Mouse (Mus musculus): ENCODE measurements around the gene Hnrnph2.

- TF ChIP-seq CTCF (IDR thresholded peaks at IDR 0.05; ENCODE audit: low read depth) (no peak), EP300 (IDR thresholded peaks at IDR 0.05; ENCODE audit: low read depth) (no peak)
Measured at GRCm38 (mm10) chrX:134652061-134652460, 51.1 kb downstream of the Hnrnph2 start.

Measured in heart, postnatal 0 days (tissue).